Mouse (Mus musculus): ENCODE measurements around the gene Ap2m1. TPM values are rescaled to one million over a fixed set of nuclear protein-coding genes. Genes with fewer than 3 reads are reported as not detected.
"Not testable (repeated sequence)": the region's sequence is repeated elsewhere in the genome, so short reads cannot be mapped to it uniquely, and the experiment has no call there.

Gene Ap2m1
- total RNA-seq (2021), result 292 and 316 TPM in 2 replicates
- long read RNA-seq, experiment 1, transcript Ap2m1-202 (11 exons, 2,080 nt), result major isoform, 75 of 112 reads
- long read RNA-seq, experiment 1, partial matches to known transcripts, result 8 of 112 reads
- long read RNA-seq, experiment 1, other reads (novel, unspliced or antisense), result 26 of 112 reads
- long read RNA-seq, experiment 2, transcript Ap2m1-202 (11 exons, 2,080 nt), result major isoform, 58 of 91 reads
- long read RNA-seq, experiment 2, partial matches to known transcripts, result 21 of 91 reads
- long read RNA-seq, experiment 2, other reads (novel, unspliced or antisense), result 11 of 91 reads

DNA sequence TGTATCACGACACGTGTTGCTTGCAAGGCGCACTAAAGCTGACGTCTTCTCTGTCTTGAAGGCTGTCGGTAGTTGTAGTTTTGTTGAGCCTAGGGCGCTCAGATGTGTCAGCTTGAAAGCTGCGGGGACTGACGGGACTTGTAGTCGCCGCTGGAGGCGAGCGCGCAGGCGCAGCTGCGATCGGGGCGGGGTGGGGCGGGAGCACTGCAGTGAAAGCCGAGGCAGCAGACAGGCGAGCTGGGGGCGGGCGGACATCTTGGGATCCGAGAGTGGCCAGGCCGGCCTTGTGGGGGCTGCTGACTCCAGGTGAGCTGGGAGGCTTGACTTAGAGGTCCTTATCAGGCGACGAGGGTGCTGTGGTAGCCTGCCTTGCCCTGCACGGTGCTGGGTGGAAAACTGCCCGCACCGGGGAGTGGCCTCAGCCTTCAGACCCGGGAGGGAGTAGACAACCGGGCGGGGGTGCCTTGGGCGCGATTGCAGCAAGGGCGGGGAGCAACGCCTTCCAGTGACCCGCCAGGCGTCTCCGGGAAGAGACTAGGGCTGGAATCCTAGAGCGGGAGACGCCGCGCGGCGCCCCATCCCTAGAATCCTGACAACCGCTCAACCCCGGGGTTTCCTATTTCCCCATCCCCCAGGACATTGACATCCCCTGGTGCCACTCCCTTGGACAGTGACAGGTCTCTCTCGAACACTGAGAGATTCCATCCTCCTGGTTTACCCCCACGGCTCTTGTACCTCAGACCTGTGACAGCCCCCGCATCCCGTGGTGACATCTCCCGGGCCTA is at the start of gene Ap2m1:
Ap2m1 (plus strand) TSS at position 183 of the 785 bp plus-strand sequence.
- peak; percentile 96 for DNase-seq

DNA sequence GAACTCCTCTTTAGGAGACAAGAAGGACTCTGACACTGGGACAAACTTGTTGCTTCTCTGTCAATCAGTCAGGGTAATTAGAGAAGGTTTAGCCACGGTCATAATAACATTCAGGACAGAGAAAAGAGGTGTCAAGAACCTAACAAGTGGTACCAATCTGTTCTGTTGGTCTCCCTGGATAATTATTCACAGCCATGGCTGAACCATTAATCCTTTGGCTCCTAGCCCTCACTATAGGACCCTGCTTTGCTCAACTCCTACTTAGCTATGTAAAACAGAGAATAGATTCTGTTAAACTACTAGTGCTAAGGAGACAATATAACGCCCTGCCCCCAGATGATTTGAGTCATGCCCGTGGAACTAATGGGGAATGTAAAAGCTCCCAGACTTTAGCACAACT is 49.2 kb upstream of the Ap2m1 start:
- DNase-seq, result no peak

DNA sequence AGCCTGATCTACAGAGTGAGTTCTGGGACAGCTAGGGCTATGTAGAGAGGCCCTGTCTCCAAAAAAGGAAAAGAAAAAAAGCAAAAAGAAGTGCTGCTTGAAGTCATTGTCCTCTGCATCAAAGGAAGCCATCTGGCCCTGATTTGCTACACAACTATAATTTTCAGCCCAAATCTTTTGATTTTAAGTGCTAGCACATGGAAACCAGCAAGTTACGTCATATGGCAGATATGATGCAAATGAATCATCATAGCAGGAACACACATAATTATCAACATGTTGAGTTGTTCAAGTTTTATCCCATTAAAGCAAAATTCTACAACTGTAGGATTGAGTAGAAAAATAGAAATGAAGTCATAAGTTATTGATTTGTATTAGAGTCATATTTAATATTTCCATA is 47.1 kb upstream of the Ap2m1 start:
- DNase-seq, result no peak

DNA sequence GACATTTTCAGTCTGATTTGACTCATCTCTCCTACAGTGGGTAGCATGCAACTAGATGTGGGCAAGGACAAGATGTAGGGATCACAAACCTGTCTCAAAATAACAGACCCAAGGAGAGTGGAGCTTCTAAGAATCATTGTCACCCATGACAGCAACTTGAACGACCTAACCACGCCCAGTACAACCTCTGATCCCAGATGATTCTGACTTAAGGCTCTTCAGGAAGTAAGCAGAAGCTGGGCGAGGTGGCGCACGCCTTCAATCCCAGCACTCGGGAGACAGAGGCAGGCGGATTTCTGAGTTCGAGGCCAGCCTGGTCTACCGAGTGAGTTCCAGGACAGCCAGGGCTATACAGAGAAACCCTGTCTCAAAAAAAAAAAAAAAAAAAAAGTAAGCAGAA is 46.5 kb upstream of the Ap2m1 start:
- DNase-seq, result not testable (repeated sequence)

- DNase-seq, result no peak
Measured at GRCm38 (mm10) chr16:20489233-20489632, 46.0 kb upstream of the Ap2m1 start.

DNA sequence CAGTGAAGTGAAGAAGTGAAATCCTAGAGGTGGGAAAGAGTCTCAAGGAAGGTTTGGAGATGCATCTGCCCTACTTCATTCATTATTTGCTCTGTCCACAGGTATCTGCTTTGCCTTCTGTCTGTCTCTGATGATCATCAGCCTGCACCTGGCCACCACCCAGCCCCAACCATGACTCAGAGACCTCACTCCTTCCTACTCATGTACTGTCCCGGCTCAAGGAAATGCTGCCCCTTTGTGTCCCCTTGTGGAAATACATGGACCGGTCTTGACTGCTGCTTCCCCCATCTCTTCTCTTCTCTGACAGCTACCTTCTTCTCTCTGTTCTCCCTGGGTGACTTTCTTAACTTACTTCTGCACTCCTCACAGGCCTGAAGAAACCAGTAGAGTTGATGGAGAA is 44.7 kb upstream of the Ap2m1 start:
- DNase-seq, result peak; percentile 58

- no peak for DNase-seq
Measured at GRCm38 (mm10) chr16:20491301-20491700, 44.0 kb upstream of the Ap2m1 start.

- DNase-seq, result no peak
Measured at GRCm38 (mm10) chr16:20493452-20493851, 41.8 kb upstream of the Ap2m1 start.

- peak; percentile 71 for DNase-seq
Measured at GRCm38 (mm10) chr16:20496671-20497600, 38.3 kb upstream of the Ap2m1 start.

DNA sequence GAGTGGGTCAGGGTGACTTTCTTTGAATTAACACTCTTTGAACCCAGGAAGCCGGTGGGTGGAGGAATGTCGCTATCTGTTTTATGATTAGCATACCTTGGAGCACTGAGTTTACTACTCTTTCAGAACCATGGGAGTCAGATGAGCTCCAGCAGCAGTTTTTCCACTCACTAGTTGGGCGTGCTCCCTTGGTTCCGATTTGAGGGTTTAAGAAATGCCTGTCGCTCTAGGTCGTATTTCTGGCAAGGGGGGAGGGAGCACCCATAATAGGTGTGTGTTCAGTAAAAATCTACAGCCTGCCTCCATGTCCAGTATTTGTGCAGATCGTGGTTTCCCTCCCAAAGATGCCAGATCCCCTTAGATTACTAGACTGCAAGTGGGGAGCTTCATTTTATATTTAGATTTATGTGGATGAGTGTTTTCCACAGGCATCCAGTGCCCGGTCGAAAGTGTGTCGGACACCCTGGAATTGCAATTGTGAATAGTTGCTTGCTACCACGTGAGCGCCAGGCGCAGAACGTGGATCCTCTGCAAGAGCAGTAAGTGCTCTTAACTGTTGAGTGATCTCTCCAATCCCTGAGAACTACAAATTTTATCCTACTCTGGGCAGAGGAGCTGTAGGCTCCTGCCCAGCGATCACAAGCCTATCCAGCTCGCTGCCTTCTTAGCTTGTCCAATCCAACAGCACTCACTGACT is 37.1 kb upstream of the Ap2m1 start:
- peak; percentile 16 for DNase-seq

- peak; percentile 96 for DNase-seq
Measured at GRCm38 (mm10) chr16:20498677-20499475, 36.4 kb upstream of the Ap2m1 start, which contains the start of gene Eif2b5. Eif2b5 (plus strand) TSS chr16:20498817.

GRCm38 (mm10) chr16:20506000-20506399 is 29.3 kb upstream of the Ap2m1 start:
- DNase-seq, result no peak

- DNase-seq, result peak; percentile 63
Measured at GRCm38 (mm10) chr16:20509349-20509748, 25.9 kb upstream of the Ap2m1 start.

- DNase-seq, result no peak
Measured at GRCm38 (mm10) chr16:20511277-20511847, 23.9 kb upstream of the Ap2m1 start.

DNA sequence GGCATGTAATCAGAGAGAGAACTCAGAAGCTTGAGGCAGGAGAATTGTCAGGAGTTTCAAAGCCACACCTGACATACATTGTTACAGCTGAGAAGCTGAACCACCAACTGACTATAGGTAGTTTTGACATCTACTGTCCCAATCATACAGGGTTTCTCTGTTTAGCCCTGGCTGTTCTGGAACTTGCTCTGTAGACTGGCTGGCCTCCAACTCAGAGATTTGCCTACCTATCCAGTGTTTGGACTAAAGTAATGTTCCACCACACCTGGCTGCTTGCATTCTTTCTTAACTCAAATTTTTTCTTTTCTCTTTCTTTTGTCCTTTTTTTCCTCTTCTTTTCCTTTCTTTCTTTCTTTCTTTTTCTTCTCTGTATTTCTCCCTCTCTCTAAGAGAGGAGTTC is 19.2 kb upstream of the Ap2m1 start:
- no peak for DNase-seq

DNA sequence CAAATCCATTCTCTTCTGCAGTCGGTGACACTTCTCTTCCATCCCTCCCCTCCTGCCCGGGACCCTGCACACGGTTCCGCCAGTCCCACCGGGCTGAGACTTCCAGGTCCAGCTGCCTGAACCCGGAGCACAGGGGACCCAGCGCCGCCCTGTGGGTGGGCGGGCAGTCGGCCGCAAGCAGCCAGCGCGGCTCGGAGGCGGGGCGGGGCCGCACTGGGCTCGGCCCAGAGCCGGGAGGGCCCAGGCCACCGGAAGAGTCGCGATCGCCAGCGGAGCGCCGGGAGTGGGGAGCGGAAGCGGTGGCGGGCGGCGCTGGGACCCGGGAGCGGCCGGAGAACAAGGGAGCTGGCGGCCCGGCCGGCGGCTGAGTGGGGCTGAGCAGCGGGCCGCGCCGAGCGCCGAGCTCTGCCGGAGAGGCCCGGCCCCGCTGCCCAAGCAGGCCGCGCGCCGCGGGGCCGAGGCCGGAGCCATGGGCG is 18.5 kb upstream of the Ap2m1 start, which contains the start of gene Dvl3:
Dvl3 (plus strand) TSS at position 257 of the 476 bp plus-strand sequence.
- peak; percentile 97 for DNase-seq

DNA sequence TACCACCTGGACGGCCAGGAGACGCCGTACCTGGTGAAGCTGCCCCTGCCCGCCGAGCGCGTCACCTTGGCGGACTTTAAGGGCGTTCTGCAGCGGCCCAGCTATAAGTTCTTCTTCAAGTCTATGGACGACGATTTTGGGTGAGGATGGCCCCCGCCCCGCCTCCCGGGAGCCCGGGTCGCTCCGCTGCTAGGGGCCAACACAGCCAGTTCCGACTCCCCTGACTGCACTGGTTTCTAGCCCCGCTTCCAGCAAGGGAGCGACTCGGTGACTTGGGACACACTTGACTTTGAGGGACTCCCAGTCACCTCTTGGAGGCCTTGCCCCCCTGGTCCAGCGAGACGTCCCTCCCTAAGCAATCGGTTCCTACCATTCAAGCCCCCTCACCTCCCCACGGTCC is 18.1 kb upstream of the Ap2m1 start:
- DNase-seq, result peak; percentile 58

DNA sequence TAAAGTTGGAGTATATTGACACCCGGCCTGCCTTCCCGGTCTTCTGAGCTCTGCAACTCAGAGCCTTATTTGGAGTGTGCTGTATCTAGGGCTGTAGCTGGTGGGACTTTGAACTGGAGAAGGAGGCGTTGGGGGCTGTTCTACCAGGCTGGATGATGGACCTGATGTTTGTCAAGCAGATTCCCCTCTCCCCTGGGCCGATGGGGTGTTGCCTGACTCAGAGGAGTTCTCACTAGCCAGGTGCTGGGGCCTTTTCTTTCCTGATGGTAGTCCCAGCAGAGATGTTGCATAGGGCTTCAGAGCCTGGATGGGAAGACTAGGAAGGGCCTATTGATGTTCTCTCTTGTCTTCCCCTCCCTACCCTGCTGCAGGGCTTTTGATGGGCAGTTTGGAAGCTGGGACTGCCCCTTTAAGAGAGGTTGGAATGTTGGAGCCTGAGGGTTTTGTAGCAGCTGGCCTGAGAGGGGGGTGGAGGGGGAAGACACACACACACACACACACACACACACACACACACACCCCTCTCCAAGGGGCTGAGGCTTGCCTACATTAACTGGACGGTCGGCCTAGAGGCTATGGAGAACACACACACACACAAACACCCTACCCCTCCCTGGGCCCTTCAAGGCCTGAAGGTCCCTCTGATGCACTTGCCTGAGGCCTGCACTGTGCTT is 17.4 kb upstream of the Ap2m1 start:
- peak; percentile 52 for DNase-seq

DNA sequence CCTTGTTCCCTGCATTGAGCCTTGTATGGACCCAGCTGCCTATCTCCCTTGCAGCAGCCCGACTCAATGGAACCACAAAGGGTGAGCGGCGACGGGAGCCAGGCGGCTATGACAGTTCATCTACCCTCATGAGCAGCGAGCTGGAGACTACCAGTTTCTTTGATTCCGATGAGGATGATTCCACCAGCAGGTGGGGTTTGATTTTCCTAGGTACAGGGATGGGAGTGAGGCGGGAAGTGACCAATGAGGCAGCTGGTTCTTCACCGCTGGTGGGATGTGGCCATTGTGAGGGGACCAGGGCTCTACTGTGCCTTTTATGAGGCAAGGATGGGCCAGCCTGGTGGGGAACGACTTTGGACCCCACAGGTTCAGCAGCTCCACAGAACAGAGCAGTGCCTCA is 11.4 kb upstream of the Ap2m1 start:
- no peak for DNase-seq

DNA sequence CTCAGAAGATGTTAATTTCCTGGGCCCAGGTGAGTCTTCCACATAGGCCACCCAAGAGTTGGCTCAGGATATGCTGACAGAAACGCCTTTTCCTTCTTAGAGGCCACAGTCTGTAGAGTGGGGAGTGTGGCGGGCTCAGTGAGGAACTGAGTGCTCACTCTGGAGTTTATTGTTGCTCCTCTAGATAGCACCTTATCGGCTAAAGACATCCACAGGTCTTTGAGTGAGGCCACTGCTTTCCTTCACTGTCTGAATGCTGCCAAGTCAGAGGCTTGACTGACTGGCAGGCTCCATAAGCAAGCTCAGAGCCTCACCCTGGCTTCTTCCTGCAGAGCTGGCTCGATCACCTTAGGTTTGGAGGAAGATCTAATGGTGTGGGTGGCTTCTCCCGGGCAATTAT is 6.5 kb upstream of the Ap2m1 start:
- DNase-seq, result no peak

Data from adrenal gland, postnatal 14 days (tissue).